Mouse (Mus musculus): ENCODE results near the gene Ntrk2. TPM values are rescaled to one million over a fixed set of nuclear protein-coding genes. Genes with fewer than 3 reads are reported as not detected.

Ntrk2 gene
- polyA plus RNA-seq, 1 experiment from 2014 or later: 3.1 TPM

DNA sequence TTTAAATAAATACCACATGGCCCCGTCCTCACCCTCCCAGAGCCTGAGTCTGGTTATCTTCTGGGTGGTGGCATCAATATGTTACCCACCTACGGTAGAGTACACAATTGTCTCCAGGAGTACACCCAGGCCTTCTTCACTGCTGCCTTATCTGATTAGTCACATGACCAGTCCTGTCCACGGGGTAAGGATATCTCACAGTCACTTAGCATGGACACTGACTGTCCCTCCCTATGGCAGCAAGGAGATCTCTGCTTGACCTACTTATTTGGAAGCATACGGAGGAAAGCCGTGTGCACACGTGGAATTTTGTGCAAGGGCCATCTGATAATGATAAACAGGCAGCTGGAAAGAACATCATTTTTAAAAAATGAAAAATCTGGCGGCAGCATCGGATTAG is 367.5 kb downstream of the Ntrk2 start:
- Histone ChIP-seq H3K9me3 (replicated peaks; ENCODE audit: control insufficient read depth, low read length) (no peaks in the 10 kb centered on the region), H3K4me1 (ENCODE audit: control insufficient read depth, insufficient read depth, low read length) (no peaks in the 10 kb centered on the region), H3K4me3 (ENCODE audit: low read depth, low read length) (no peak overlapping the region), H3K9ac (ENCODE audit: low read depth, low read length) (no peak overlapping the region), H3K27me3 (ENCODE audit: control insufficient read depth, insufficient read depth, low read length) (no peaks in the 10 kb centered on the region), H3K4me2 (no peak overlapping the region), H3K36me3 (ENCODE audit: control insufficient read depth, insufficient read depth, low read length) (no peaks in the 10 kb centered on the region), H3K27ac (ENCODE audit: low read depth, low read length) (no peak overlapping the region)
- whole genome bisulfite sequencing (ENCODE audit: insufficient replicate concordance): 64% methylated on average over 8 of the region's 8 CpGs
- no peak for ATAC-seq (replicated peaks; ENCODE audit: insufficient number of reproducible peaks, low FRiP score, low TSS enrichment)

DNA sequence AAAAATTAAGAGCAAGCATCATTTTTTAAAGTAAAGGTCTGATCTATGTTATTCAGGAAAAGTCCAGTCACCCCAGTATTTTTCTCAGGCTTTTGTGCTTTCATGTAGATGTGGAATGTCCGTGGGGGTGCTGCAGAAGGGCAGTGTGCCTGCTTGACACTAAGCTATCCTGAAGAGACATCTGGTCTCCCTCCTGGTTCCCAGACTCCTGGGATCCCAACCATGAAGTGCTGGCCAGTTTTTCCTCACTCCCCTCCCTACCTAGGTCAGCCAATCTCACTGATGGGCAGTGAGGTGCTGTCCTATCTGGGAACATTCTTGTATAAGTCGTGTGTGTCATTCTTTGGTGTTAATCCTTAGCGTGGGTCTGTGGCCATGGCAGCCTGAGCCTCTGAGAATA is 369.7 kb downstream of the Ntrk2 start:
- H3K27me3 ChIP-seq (ENCODE audit: control insufficient read depth, insufficient read depth, low read length): no peaks in the 10 kb centered on the region
- H3K9ac ChIP-seq (ENCODE audit: low read depth, low read length): no peak overlapping the region
- H3K27ac ChIP-seq (ENCODE audit: low read depth, low read length): no peak overlapping the region
- WGBS (ENCODE audit: insufficient replicate concordance): 69% methylated on average over 3 of the region's 3 CpGs
- no peak overlapping the region for H3K4me3 ChIP-seq (ENCODE audit: low read depth, low read length)
- no peak overlapping the region for H3K4me2 ChIP-seq
- no peak for ATAC-seq (replicated peaks; ENCODE audit: insufficient number of reproducible peaks, low FRiP score, low TSS enrichment)
- H3K36me3 ChIP-seq (ENCODE audit: control insufficient read depth, insufficient read depth, low read length): no peaks in the 10 kb centered on the region
- H3K9me3 ChIP-seq (replicated peaks; ENCODE audit: control insufficient read depth, low read length): no peaks in the 10 kb centered on the region
- no peaks in the 10 kb centered on the region for H3K4me1 ChIP-seq (ENCODE audit: control insufficient read depth, insufficient read depth, low read length)

DNA sequence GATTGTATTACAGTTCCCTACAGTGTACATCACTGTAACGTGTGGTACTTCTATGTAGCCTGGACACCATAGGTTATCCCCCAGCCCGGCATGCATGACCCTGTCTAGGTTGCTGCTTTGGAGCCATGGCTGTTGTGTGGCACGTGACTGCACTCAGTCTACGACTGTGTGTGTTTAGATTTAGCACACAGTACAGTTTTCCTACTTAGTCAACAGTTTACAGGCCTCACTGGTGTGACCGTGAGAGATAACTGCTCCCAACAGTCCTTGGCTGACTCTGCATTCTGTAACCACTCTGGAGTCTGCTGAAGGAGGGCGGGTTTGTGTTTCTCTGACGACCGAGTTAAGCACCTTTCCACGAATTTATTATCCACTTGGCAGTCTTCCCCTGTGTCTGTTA is 370.1 kb downstream of the Ntrk2 start:
- Histone ChIP-seq H3K4me2 (no peak overlapping the region), H3K4me3 (ENCODE audit: low read depth, low read length) (no peak overlapping the region), H3K27ac (ENCODE audit: low read depth, low read length) (no peak overlapping the region), H3K9ac (ENCODE audit: low read depth, low read length) (no peak overlapping the region), H3K27me3 (ENCODE audit: control insufficient read depth, insufficient read depth, low read length) (no peaks in the 10 kb centered on the region), H3K9me3 (replicated peaks; ENCODE audit: control insufficient read depth, low read length) (no peaks in the 10 kb centered on the region), H3K4me1 (ENCODE audit: control insufficient read depth, insufficient read depth, low read length) (no peaks in the 10 kb centered on the region), H3K36me3 (ENCODE audit: control insufficient read depth, insufficient read depth, low read length) (no peaks in the 10 kb centered on the region)
- ATAC-seq (replicated peaks; ENCODE audit: insufficient number of reproducible peaks, low FRiP score, low TSS enrichment): no peak
- 75% methylated on average over 9 of the region's 9 CpGs for WGBS (ENCODE audit: insufficient replicate concordance)

DNA sequence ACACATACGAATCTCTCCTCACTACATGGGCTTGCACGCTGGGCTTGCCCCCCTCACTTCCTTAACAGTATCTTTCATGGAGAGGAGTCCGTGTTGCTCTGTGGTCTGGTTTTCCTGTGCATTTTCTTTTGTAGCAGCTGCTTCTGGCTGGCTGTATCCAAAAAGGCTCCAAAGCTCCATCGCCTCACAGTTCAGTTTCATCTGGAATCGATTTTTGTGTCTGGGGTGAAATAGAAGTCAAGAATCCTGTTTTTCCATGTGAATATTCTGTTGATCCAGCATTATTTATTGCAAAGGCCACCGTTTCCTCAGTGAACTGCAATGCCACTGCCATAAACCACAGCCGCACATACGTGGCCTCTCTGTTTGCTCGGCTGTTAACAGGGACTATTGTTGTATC is 370.6 kb downstream of the Ntrk2 start:
- Histone ChIP-seq H3K4me3 (ENCODE audit: low read depth, low read length) (no peak overlapping the region), H3K4me1 (ENCODE audit: control insufficient read depth, insufficient read depth, low read length) (no peaks in the 10 kb centered on the region), H3K4me2 (no peak overlapping the region), H3K9me3 (replicated peaks; ENCODE audit: control insufficient read depth, low read length) (no peaks in the 10 kb centered on the region), H3K36me3 (ENCODE audit: control insufficient read depth, insufficient read depth, low read length) (no peaks in the 10 kb centered on the region), H3K27me3 (ENCODE audit: control insufficient read depth, insufficient read depth, low read length) (no peaks in the 10 kb centered on the region), H3K9ac (ENCODE audit: low read depth, low read length) (no peak overlapping the region), H3K27ac (ENCODE audit: low read depth, low read length) (no peak overlapping the region)
- WGBS (ENCODE audit: insufficient replicate concordance): 79% methylated on average over 9 of the region's 9 CpGs
- ATAC-seq (replicated peaks; ENCODE audit: insufficient number of reproducible peaks, low FRiP score, low TSS enrichment): no peak

DNA sequence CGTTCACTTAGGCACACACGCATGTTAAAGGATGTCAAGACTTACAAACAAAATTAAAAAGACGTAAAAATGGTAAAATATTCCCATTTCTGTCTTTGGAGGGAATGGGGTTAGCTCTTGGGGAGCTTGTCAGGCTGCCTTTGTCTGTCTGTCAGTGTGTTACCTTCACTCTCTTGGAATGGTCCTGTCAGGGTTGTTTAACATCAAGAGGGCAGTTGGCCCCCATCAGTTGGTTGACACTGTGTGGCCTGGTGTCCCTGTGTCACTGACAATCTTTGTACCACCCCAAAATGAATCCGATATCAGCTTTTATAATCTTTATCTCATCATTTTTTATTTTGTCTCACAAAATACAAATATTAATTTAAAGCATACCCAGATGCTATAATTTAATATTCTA is 373.6 kb downstream of the Ntrk2 start:
- Histone ChIP-seq H3K9me3 (replicated peaks; ENCODE audit: control insufficient read depth, low read length) (no peaks in the 10 kb centered on the region), H3K9ac (ENCODE audit: low read depth, low read length) (no peak overlapping the region), H3K36me3 (ENCODE audit: control insufficient read depth, insufficient read depth, low read length) (no peaks in the 10 kb centered on the region), H3K27me3 (ENCODE audit: control insufficient read depth, insufficient read depth, low read length) (no peaks in the 10 kb centered on the region), H3K4me1 (ENCODE audit: control insufficient read depth, insufficient read depth, low read length) (no peaks in the 10 kb centered on the region), H3K4me3 (ENCODE audit: low read depth, low read length) (no peak overlapping the region), H3K27ac (ENCODE audit: low read depth, low read length) (no peak overlapping the region), H3K4me2 (no peak overlapping the region)
- 81% methylated on average over 4 of the region's 4 CpGs for WGBS (ENCODE audit: insufficient replicate concordance)
- no peak for ATAC-seq (replicated peaks; ENCODE audit: insufficient number of reproducible peaks, low FRiP score, low TSS enrichment)

DNA sequence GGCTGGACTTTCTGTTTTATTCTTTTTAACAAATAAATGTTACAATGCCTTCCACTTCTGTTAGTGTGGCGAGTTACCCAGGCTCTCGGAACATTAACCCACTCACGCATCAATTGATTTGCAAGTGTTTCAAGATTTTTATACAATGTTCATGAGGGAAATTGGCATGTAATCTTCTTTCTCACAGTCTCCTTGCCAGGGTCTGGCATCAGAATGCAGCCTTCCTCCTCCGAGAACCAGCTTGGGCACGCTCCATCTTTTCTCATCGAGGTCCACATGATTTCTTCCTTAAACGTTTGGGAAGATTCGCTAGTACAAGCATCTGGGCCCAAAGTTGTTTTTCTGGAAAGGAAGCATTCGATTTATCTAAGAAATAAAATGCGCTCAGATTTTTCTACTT is 374.4 kb downstream of the Ntrk2 start:
- H3K4me3 ChIP-seq (ENCODE audit: low read depth, low read length): no peak overlapping the region
- H3K4me1 ChIP-seq (ENCODE audit: control insufficient read depth, insufficient read depth, low read length): no peaks in the 10 kb centered on the region
- no peak overlapping the region for H3K27ac ChIP-seq (ENCODE audit: low read depth, low read length)
- H3K36me3 ChIP-seq (ENCODE audit: control insufficient read depth, insufficient read depth, low read length): no peaks in the 10 kb centered on the region
- no peak overlapping the region for H3K4me2 ChIP-seq
- 81% methylated on average over 10 of the region's 10 CpGs for WGBS (ENCODE audit: insufficient replicate concordance)
- no peak for ATAC-seq (replicated peaks; ENCODE audit: insufficient number of reproducible peaks, low FRiP score, low TSS enrichment)
- no peaks in the 10 kb centered on the region for H3K27me3 ChIP-seq (ENCODE audit: control insufficient read depth, insufficient read depth, low read length)
- H3K9ac ChIP-seq (ENCODE audit: low read depth, low read length): no peak overlapping the region
- H3K9me3 ChIP-seq (replicated peaks; ENCODE audit: control insufficient read depth, low read length): no peaks in the 10 kb centered on the region

DNA sequence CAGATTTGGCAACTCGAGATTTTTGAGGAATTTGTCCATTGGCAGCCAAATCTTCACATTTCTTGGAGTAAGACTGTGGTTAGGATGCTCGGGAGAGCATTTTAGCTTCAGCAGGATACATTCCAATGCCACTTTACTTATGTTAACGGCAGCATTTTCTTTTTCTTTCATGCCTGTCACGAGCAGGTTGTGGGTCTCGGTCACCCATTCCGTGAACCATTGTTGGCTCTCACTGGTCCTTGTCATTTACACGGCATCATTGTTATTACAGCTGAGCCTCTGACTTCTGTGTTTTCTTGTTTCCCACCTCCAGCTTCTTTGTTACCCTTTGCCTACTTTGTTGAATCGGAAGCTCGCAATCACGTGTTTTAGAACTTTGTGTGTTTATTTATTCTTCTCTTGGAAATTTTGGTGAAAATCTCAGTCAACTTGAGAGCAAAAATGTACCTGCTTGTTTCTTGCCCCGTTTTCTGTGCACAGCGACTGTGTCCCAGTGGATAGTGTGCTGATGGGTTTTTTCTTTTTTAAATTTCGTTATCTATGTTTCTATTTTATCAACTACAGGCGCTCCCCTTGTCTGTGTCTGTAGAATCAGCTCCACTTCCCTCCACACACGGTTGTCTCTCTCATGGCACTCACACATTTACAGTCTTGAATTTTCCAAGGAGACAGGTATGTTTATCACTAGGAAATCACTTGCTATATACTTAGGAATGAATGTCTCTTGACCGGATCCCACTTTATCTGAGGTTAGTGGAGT is 375.0 kb downstream of the Ntrk2 start:
- no peaks in the 10 kb centered on the region for H3K9me3 ChIP-seq (replicated peaks; ENCODE audit: control insufficient read depth, low read length)
- ATAC-seq (replicated peaks; ENCODE audit: insufficient number of reproducible peaks, low FRiP score, low TSS enrichment): no peak
- no peak overlapping the region for H3K9ac ChIP-seq (ENCODE audit: low read depth, low read length)
- H3K27me3 ChIP-seq (ENCODE audit: control insufficient read depth, insufficient read depth, low read length): no peaks in the 10 kb centered on the region
- H3K4me1 ChIP-seq (ENCODE audit: control insufficient read depth, insufficient read depth, low read length): no peaks in the 10 kb centered on the region
- H3K4me2 ChIP-seq: no peak overlapping the region
- H3K36me3 ChIP-seq (ENCODE audit: control insufficient read depth, insufficient read depth, low read length): no peaks in the 10 kb centered on the region
- H3K27ac ChIP-seq (ENCODE audit: low read depth, low read length): no peak overlapping the region
- H3K4me3 ChIP-seq (ENCODE audit: low read depth, low read length): no peak overlapping the region
- WGBS (ENCODE audit: insufficient replicate concordance): 53% methylated on average over 16 of the region's 16 CpGs

DNA sequence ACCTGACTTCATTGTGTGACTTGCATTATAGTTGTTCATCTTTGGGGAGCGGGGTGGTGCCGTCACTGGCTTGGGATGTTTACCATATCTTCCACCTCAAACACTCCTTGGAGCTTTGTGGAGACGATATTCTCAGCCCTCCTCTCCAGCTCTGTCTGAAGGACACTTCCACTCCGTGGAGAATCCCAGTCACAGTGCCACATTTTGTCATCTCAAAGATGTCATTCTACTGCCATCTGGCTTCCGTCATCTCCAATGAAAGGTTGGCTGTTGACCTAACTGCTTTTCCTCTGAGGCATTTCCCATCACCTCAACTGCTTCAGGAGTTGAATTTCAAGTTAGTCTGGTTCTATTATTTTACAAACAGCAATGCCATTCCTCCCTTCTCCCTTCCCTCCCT is 376.3 kb downstream of the Ntrk2 start:
- Histone ChIP-seq H3K27me3 (ENCODE audit: control insufficient read depth, insufficient read depth, low read length) (no peaks in the 10 kb centered on the region), H3K4me1 (ENCODE audit: control insufficient read depth, insufficient read depth, low read length) (no peaks in the 10 kb centered on the region), H3K4me3 (ENCODE audit: low read depth, low read length) (no peak overlapping the region), H3K4me2 (no peak overlapping the region), H3K27ac (ENCODE audit: low read depth, low read length) (no peak overlapping the region), H3K36me3 (ENCODE audit: control insufficient read depth, insufficient read depth, low read length) (no peaks in the 10 kb centered on the region), H3K9me3 (replicated peaks; ENCODE audit: control insufficient read depth, low read length) (no peaks in the 10 kb centered on the region), H3K9ac (ENCODE audit: low read depth, low read length) (no peak overlapping the region)
- ATAC-seq (replicated peaks; ENCODE audit: insufficient number of reproducible peaks, low FRiP score, low TSS enrichment): no peak
- WGBS (ENCODE audit: insufficient replicate concordance): 42% methylated on average over 5 of the region's 5 CpGs

Data from heart, embryonic 11.5 days (tissue).